Comparison of ENCODE assay signal across 29 mouse cellular contexts in the genomic region with DNA sequence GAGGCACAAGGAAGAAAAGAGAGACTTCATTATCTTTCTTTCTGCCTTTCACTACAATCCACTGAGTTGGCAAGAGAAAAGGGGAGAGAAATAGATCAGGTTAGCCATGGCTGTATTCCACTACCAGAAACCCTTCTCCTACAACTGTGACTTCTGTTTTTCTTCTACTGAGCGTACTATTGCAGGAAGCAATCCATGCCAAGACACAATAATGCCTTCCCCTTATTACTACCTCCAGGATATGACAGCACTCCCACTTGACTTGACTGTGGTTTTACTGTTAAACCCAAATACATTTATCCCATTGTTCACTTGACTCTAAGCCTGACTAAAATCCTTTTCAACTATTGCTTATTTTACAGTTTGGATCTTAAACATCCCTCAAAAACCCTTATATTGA. TPM values are rescaled to one million over a fixed set of nuclear protein-coding genes. Genes with fewer than 3 reads are reported as not detected.
DNase-seq lines count a peak whose midpoint lies in the region; ATAC-seq lines count a peak whose summit lies in the region.
"Had no signal": no experiment of that assay in that cellular context is flagged by ENCODE, and none has a peak within 500 bp of the region (broad histone marks: within the 10 kb centered on the region; RNA-seq: fewer than 3 reads in every experiment).

No protein-coding gene starts in this region.

- no peak overlapping the region for H3K9ac ChIP-seq in heart, embryonic 12.5 days
- H3K9ac ChIP-seq: embryonic facial prominence, embryonic 13.5 days; heart, embryonic 13.5 days; hindbrain, embryonic 12.5 days; hindbrain, embryonic 15.5 days had no signal

- no peak overlapping the region for H3K4me3 ChIP-seq in heart, embryonic 12.5 days
- no peak overlapping the region for H3K4me3 ChIP-seq in macrophage (ENCODE audit: inconsistent target)
- no peak overlapping the region for H3K4me3 ChIP-seq in forebrain, embryonic 10.5 days
- H3K4me3 ChIP-seq: embryonic facial prominence, embryonic 10.5 days; embryonic facial prominence, embryonic 13.5 days; heart, embryonic 13.5 days; hindbrain, embryonic 12.5 days; hindbrain, embryonic 15.5 days had no signal

- DNase-seq in heart, adult 11 months, result peak; percentile 79
- DNase-seq in cerebellum, adult 18-20 months, result no peak
- DNase-seq in forebrain, embryonic 10.5 days (ENCODE audit: extremely low spot score, low spot score), result no peak
- no peak for DNase-seq in c-Kit-positive CD71-positive TER-119-positive erythroid progenitor cells, embryonic 14.5 days (ENCODE audit: low spot score)
- DNase-seq: adrenal gland, adult 2 months; adrenal gland, postnatal 14 days; B cell, adult 2 months; cerebellum, adult 2 months; cerebellum, adult 9-11 months; cerebellum, postnatal 25 days; embryo, embryonic 11 days; gastrocnemius, postnatal 10 days; gastrocnemius, postnatal 36 days; heart, adult 18-20 months; heart, postnatal 14 days; heart, postnatal 4 days had no signal

- no peaks in the 10 kb centered on the region for H3K36me3 ChIP-seq in heart, embryonic 12.5 days
- H3K36me3 ChIP-seq in macrophage (ENCODE audit: inconsistent target), result no peaks in the 10 kb centered on the region
- H3K36me3 ChIP-seq in forebrain, embryonic 10.5 days (replicated peaks), result no peaks in the 10 kb centered on the region
- H3K36me3 ChIP-seq: embryonic facial prominence, embryonic 10.5 days; embryonic facial prominence, embryonic 13.5 days; heart, embryonic 13.5 days; hindbrain, embryonic 12.5 days; hindbrain, embryonic 15.5 days had no signal

- H3K79me2 ChIP-seq in macrophage (ENCODE audit: inconsistent target), result no peaks in the 10 kb centered on the region

- H3K27ac ChIP-seq in heart, embryonic 12.5 days (ENCODE audit: poor library complexity, severe bottlenecking), result no peak overlapping the region
- H3K27ac ChIP-seq in macrophage, result peak overlapping the region; percentile 53
- H3K27ac ChIP-seq in forebrain, embryonic 10.5 days, result no peak overlapping the region
- H3K27ac ChIP-seq: embryonic facial prominence, embryonic 10.5 days; embryonic facial prominence, embryonic 13.5 days; heart, embryonic 13.5 days; hindbrain, embryonic 12.5 days; hindbrain, embryonic 15.5 days had no signal

- WGBS in heart, embryonic 12.5 days, result 48% methylated on average over 1 of the region's 1 CpGs
- 11% methylated on average over 1 of the region's 1 CpGs for WGBS in macrophage (ENCODE audit: missing documents)
- WGBS in forebrain, embryonic 10.5 days, result 92% methylated on average over 1 of the region's 1 CpGs

- H3K9me3 ChIP-seq in heart, embryonic 12.5 days (replicated peaks), result no peaks in the 10 kb centered on the region
- H3K9me3 ChIP-seq in forebrain, embryonic 10.5 days, result no peaks in the 10 kb centered on the region
- H3K9me3 ChIP-seq: embryonic facial prominence, embryonic 10.5 days; embryonic facial prominence, embryonic 13.5 days; G1E; heart, embryonic 13.5 days; hindbrain, embryonic 12.5 days; hindbrain, embryonic 15.5 days had no signal

- peaks cover 5% of the 10 kb centered on the region for H3K4me1 ChIP-seq in heart, embryonic 12.5 days (replicated peaks)
- peaks cover 10% of the 10 kb centered on the region for H3K4me1 ChIP-seq in forebrain, embryonic 10.5 days
- H3K4me1 ChIP-seq: heart, embryonic 13.5 days; hindbrain, embryonic 15.5 days had no signal

- no peak for ATAC-seq in heart, embryonic 12.5 days (ENCODE audit: insufficient number of reproducible peaks, low FRiP score)
- ATAC-seq in common myeloid progenitor, adult 5-6 weeks (replicated peaks; ENCODE audit: low read depth, poor library complexity, severe bottlenecking), result peak; percentile 56
- ATAC-seq: forebrain, embryonic 16.5 days; intestine, postnatal 0 days; Patski had no signal

- H3K4me2 ChIP-seq in heart, embryonic 12.5 days, result no peak overlapping the region
- H3K4me2 ChIP-seq: embryonic facial prominence, embryonic 13.5 days; heart, embryonic 13.5 days; hindbrain, embryonic 12.5 days; hindbrain, embryonic 15.5 days had no signal

- no peaks in the 10 kb centered on the region for H3K27me3 ChIP-seq in heart, embryonic 12.5 days (replicated peaks)
- H3K27me3 ChIP-seq in forebrain, embryonic 10.5 days (ENCODE audit: poor library complexity, severe bottlenecking), result no peaks in the 10 kb centered on the region
- H3K27me3 ChIP-seq: CH12.LX; embryonic facial prominence, embryonic 13.5 days; heart, embryonic 13.5 days; hindbrain, embryonic 12.5 days; hindbrain, embryonic 15.5 days; Patski had no signal

RNA-seq across cellular contexts. Expression of gene Vamp4, which starts 7.1 kb away (rescaled TPM):
- polyA plus RNA-seq in heart, embryonic 12.5 days (2016; fragmentation: Nextera tagmentation; extraction: Ambion mirVana), result 36.3 and 37.8 TPM in 2 replicates
- 11.4 and 19.4 TPM in 2 replicates for total RNA-seq in common myeloid progenitor, adult 5-6 weeks (2017)
- 100 to 1,000 TPM in 6 of 26 experiments, 10 to 100 TPM in 20; 23.2 to 128 (median 68.8) TPM for total RNA-seq in macrophage (2018; cell fraction: chromatin; rRNA removed)
- 10 to 100 TPM; 36.2 to 71.7 (median 59.2) TPM for total RNA-seq in macrophage (2018; cell fraction: cytosol; rRNA removed)
- total RNA-seq in macrophage (2018; cell fraction: nucleus; rRNA removed), result 100 to 1,000 TPM in 1 of 26 experiments, 10 to 100 TPM in 25; 23.7 to 111 (median 46.9) TPM
- polyA plus RNA-seq in macrophage (2018), result 46.2 to 109 TPM (median 66.1 TPM) in 3 replicates
- polyA plus RNA-seq in forebrain, embryonic 10.5 days (2016; fragmentation: Nextera tagmentation; extraction: Ambion mirVana), result 49.0 and 49.2 TPM in 2 replicates

RNA-seq across cellular contexts. Expression of gene Mettl13, which starts 14.9 kb away (rescaled TPM):
- polyA plus RNA-seq in heart, embryonic 12.5 days (2016; fragmentation: Nextera tagmentation; extraction: Ambion mirVana), result 13.9 and 15.1 TPM in 2 replicates
- total RNA-seq in common myeloid progenitor, adult 5-6 weeks (2017), result 27.5 and 30.3 TPM in 2 replicates
- total RNA-seq in macrophage (2018; cell fraction: chromatin; rRNA removed), result 10 to 100 TPM in 8 of 26 experiments, 1 to 10 TPM in 18; 1.1 to 27.0 (median 5.1) TPM
- 1 to 10 TPM in 25 of 26 experiments, under 1 TPM in 1; 0.96 to 6.5 (median 3.3) TPM for total RNA-seq in macrophage (2018; cell fraction: cytosol; rRNA removed)
- 10 to 100 TPM in 3 of 26 experiments, 1 to 10 TPM in 23; 1.8 to 19.2 (median 3.6) TPM for total RNA-seq in macrophage (2018; cell fraction: nucleus; rRNA removed)
- 3.0 to 4.9 TPM (median 4.5 TPM) in 3 replicates for polyA plus RNA-seq in macrophage (2018)
- 32.8 and 34.8 TPM in 2 replicates for polyA plus RNA-seq in forebrain, embryonic 10.5 days (2016; fragmentation: Nextera tagmentation; extraction: Ambion mirVana)
